Mouse (Mus musculus) limb, embryonic 11.5 days (tissue): ENCODE data around the gene Adamtsl1. TPM values are rescaled to one million over a fixed set of nuclear protein-coding genes. Genes with fewer than 3 reads are reported as not detected.

ENCODE experiments used
- ATAC-seq: fragments of 200-750 bp; cut with Nextera tagmentation; 2 replicates; pipeline ENCODE4 v1.8.0; 2017; ENCODE audit warnings: low read depth; ENCODE audit not compliant: insufficient number of reproducible peaks, low FRiP score, low TSS enrichment
- DNase-seq: peaks from one replicate; pipeline ENCODE4 v3.0.0-alpha.2; 2015; ENCODE audit warnings: low spot score
- H3K27ac ChIP-seq: fragments of 300-500 bp; sonication (generic); replicated peaks from 2 replicates; pipeline ENCODE4 v1.5.1; 2014; ENCODE audit warnings: low read depth, mild to moderate bottlenecking, low read length
- H3K27me3 ChIP-seq: fragments of 300-500 bp; sonication (generic); 2 replicates; pipeline ENCODE4 v1.6.1; 2014; ENCODE audit warnings: mild to moderate bottlenecking, low read length, mixed read lengths; ENCODE audit not compliant: control insufficient read depth, insufficient read depth
- H3K36me3 ChIP-seq: fragments of 300-500 bp; sonication (generic); 2 replicates; pipeline ENCODE4 v1.6.1; 2014; ENCODE audit warnings: mild to moderate bottlenecking, low read length, moderate library complexity, mixed read lengths; ENCODE audit not compliant: control insufficient read depth, insufficient read depth
- H3K4me1 ChIP-seq: fragments of 300-500 bp; sonication (generic); 2 replicates; pipeline ENCODE4 v1.6.1; 2014; ENCODE audit warnings: low read length, mixed read lengths; ENCODE audit not compliant: control insufficient read depth, insufficient read depth
- H3K4me2 ChIP-seq: fragments of 300-500 bp; sonication (generic); 2 replicates; pipeline ENCODE4 v1.6.1; 2014; ENCODE audit warnings: low read depth, mild to moderate bottlenecking, moderate library complexity; ENCODE audit not compliant: severe bottlenecking
- H3K4me3 ChIP-seq: fragments of 300-500 bp; sonication (generic); 2 replicates; pipeline ENCODE4 v1.5.1; 2014; ENCODE audit warnings: low read depth, low read length
- H3K9ac ChIP-seq: fragments of 300-500 bp; sonication (generic); 2 replicates; pipeline ENCODE4 v1.6.1; 2014; ENCODE audit warnings: mild to moderate bottlenecking, low read length
- H3K9me3 ChIP-seq: fragments of 300-500 bp; sonication (generic); 2 replicates; pipeline ENCODE4 v1.6.1; 2016; ENCODE audit warnings: low read length; ENCODE audit not compliant: control insufficient read depth
- WGBS: fragments of 180-500 bp; shearing (Covaris S2); extraction: QIAGEN DNeasy Blood & Tissue Kit; methylation state at CpG from one replicate; pipeline ENCODE4 v1.1.7; 2014; 5-methylcytosine and 5-hydroxymethylcytosine counted together
- polyA plus RNA-seq: library from polyadenylated mRNA; unstranded; fragments of >200 nt; fragmentation: Nextera tagmentation; extraction: Ambion mirVana; gene quantifications from 2 replicates; pipeline ENCODE4 v1.2.1, GENCODE M21; 2014

Gene Adamtsl1
- polyA plus RNA-seq, 1 experiment from 2014 or later, result 5.8 TPM

GRCm38 (mm10) chr4:86310806-86311730, 797.1 kb downstream of the Adamtsl1 start:
- Histone ChIP-seq H3K9ac (no peak overlapping the region), H3K4me2 (no peak overlapping the region), H3K4me3 (no peak overlapping the region), H3K36me3 (no peaks in the 10 kb centered on the region), H3K4me1 (no peaks in the 10 kb centered on the region), H3K27me3 (no peaks in the 10 kb centered on the region), H3K27ac (no peak overlapping the region), H3K9me3 (no peaks in the 10 kb centered on the region)
- DNase-seq (no peak), ATAC-seq (no peak)
- 69% methylated on average over 7 of the region's 7 CpGs for WGBS

- Histone ChIP-seq H3K4me3 (no peak overlapping the region), H3K27me3 (no peaks in the 10 kb centered on the region), H3K4me2 (no peak overlapping the region), H3K9ac (no peak overlapping the region), H3K36me3 (no peaks in the 10 kb centered on the region), H3K27ac (no peak overlapping the region), H3K9me3 (no peaks in the 10 kb centered on the region), H3K4me1 (no peaks in the 10 kb centered on the region)
- ATAC-seq (no peak), DNase-seq (no peak)
- 88% methylated on average over 2 of the region's 2 CpGs for WGBS
Measured at GRCm38 (mm10) chr4:86312366-86312765, 798.4 kb downstream of the Adamtsl1 start.

- no peaks in the 10 kb centered on the region for H3K27me3 ChIP-seq
- no peaks in the 10 kb centered on the region for H3K9me3 ChIP-seq
- H3K4me1 ChIP-seq, result no peaks in the 10 kb centered on the region
- no peak overlapping the region for H3K9ac ChIP-seq
- DNase-seq, result no peak
- no peak overlapping the region for H3K4me3 ChIP-seq
- no peak for ATAC-seq
- no peak overlapping the region for H3K27ac ChIP-seq
- H3K36me3 ChIP-seq, result no peaks in the 10 kb centered on the region
- WGBS, result 92% methylated on average over 3 of the region's 3 CpGs
- no peak overlapping the region for H3K4me2 ChIP-seq
Measured at GRCm38 (mm10) chr4:86314442-86314841, 800.5 kb downstream of the Adamtsl1 start.

GRCm38 (mm10) chr4:86315122-86315521, 801.1 kb downstream of the Adamtsl1 start:
- WGBS, result 51% methylated on average over 4 of the region's 4 CpGs
- DNase-seq, result no peak
- H3K9me3 ChIP-seq, result no peaks in the 10 kb centered on the region
- no peaks in the 10 kb centered on the region for H3K36me3 ChIP-seq
- no peak overlapping the region for H3K9ac ChIP-seq
- no peaks in the 10 kb centered on the region for H3K4me1 ChIP-seq
- ATAC-seq, result no peak
- H3K27ac ChIP-seq, result no peak overlapping the region
- no peaks in the 10 kb centered on the region for H3K27me3 ChIP-seq
- no peak overlapping the region for H3K4me2 ChIP-seq
- no peak overlapping the region for H3K4me3 ChIP-seq

GRCm38 (mm10) chr4:86317916-86318542, 804.1 kb downstream of the Adamtsl1 start:
- Histone ChIP-seq H3K4me2 (no peak overlapping the region), H3K36me3 (no peaks in the 10 kb centered on the region), H3K4me3 (no peak overlapping the region), H3K27me3 (no peaks in the 10 kb centered on the region), H3K9ac (no peak overlapping the region), H3K4me1 (no peaks in the 10 kb centered on the region), H3K9me3 (no peaks in the 10 kb centered on the region), H3K27ac (no peak overlapping the region)
- WGBS, result 77% methylated on average over 3 of the region's 3 CpGs
- ATAC-seq (no peak), DNase-seq (no peak)

GRCm38 (mm10) chr4:86325411-86325810, 811.4 kb downstream of the Adamtsl1 start:
- Histone ChIP-seq H3K27me3 (no peaks in the 10 kb centered on the region), H3K36me3 (no peaks in the 10 kb centered on the region), H3K9me3 (no peaks in the 10 kb centered on the region), H3K27ac (no peak overlapping the region), H3K4me3 (no peak overlapping the region), H3K4me2 (no peak overlapping the region), H3K9ac (no peak overlapping the region), H3K4me1 (no peaks in the 10 kb centered on the region)
- ATAC-seq (no peak), DNase-seq (no peak)
- WGBS, result 82% methylated on average over 2 of the region's 2 CpGs

GRCm38 (mm10) chr4:86326003-86326402, 812.0 kb downstream of the Adamtsl1 start:
- Histone ChIP-seq H3K27me3 (no peaks in the 10 kb centered on the region), H3K9me3 (no peaks in the 10 kb centered on the region), H3K36me3 (no peaks in the 10 kb centered on the region), H3K27ac (no peak overlapping the region), H3K9ac (no peak overlapping the region), H3K4me2 (no peak overlapping the region), H3K4me1 (no peaks in the 10 kb centered on the region), H3K4me3 (no peak overlapping the region)
- WGBS, result 81% methylated on average over 5 of the region's 5 CpGs
- DNase-seq (no peak), ATAC-seq (no peak)

- H3K4me3 ChIP-seq, result no peak overlapping the region
- H3K9me3 ChIP-seq, result no peaks in the 10 kb centered on the region
- DNase-seq (no peak), ATAC-seq (no peak)
- H3K9ac ChIP-seq, result no peak overlapping the region
- no peaks in the 10 kb centered on the region for H3K27me3 ChIP-seq
- no peaks in the 10 kb centered on the region for H3K36me3 ChIP-seq
- H3K4me2 ChIP-seq, result no peak overlapping the region
- no peaks in the 10 kb centered on the region for H3K4me1 ChIP-seq
- H3K27ac ChIP-seq, result no peak overlapping the region
- WGBS, result 81% methylated on average over 8 of the region's 8 CpGs
Measured at GRCm38 (mm10) chr4:86326638-86327037, 812.7 kb downstream of the Adamtsl1 start.
